Mouse (Mus musculus): Measurements from ENCODE around the gene Cenpx. TPM values are rescaled to one million over a fixed set of nuclear protein-coding genes. Genes with fewer than 3 reads are reported as not detected.

The Cenpx gene
- total RNA-seq, 2 experiments from 2014 or later: 35.4 to 36.4 TPM

- intact Hi-C loops (cut with DNase I): no loop called here
- DNase-seq: peak; percentile 76 to 82
These were observed 48.1 kb downstream of the Cenpx start for GRCm38 (mm10) chr11:120665406-120665805.

- no peak for DNase-seq
- intact Hi-C loops (cut with DNase I): no loop called here
These were observed 49.8 kb downstream of the Cenpx start for GRCm38 (mm10) chr11:120663714-120664113.

- intact Hi-C loops (cut with DNase I): no loop called here
- no peak for DNase-seq
These were observed 50.8 kb downstream of the Cenpx start for GRCm38 (mm10) chr11:120662759-120663158.

GRCm38 (mm10) chr11:120661076-120661460 lies 52.5 kb downstream of the Cenpx start, which contains the start of gene Notum:
TSS of gene Notum (minus strand) at chr11:120661175.
- DNase-seq: no peak
- intact Hi-C loops (cut with DNase I): no loop called here

Other genes with a start within 250 kb of the Cenpx start
- 10 to 100 TPM; 10.3 to 12.0 TPM for gene Arl16, start 246.1 kb downstream of the Cenpx start, total RNA-seq (2021)
- gene Mrpl12, start 229.1 kb downstream of the Cenpx start, total RNA-seq (2021): 100 to 1,000 TPM; 222 to 244 TPM
- 10 to 100 TPM; 14.1 to 15.9 TPM for gene Slc25a10, start 221.9 kb downstream of the Cenpx start, total RNA-seq (2021)
- gene Gcgr, start 183.0 kb downstream of the Cenpx start, total RNA-seq (2021): 1 to 10 TPM; 1.7 to 2.4 TPM
- 10 to 100 TPM; 53.5 to 58.1 TPM for gene Mcrip1, start 164.0 kb downstream of the Cenpx start, total RNA-seq (2021)
- under 1 TPM in 1 of 2 experiments, not detected in 1; 0.39 TPM for gene Ppp1r27, start 162.6 kb downstream of the Cenpx start, total RNA-seq (2021)
- 100 to 1,000 TPM; 238 to 247 TPM for gene P4hb, start 140.5 kb downstream of the Cenpx start, total RNA-seq (2021)
- gene Arhgdia, start 132.1 kb downstream of the Cenpx start, total RNA-seq (2021): 100 to 1,000 TPM; 164 to 180 TPM
- gene Alyref, start 115.4 kb downstream of the Cenpx start, total RNA-seq (2021): 10 to 100 TPM; 57.8 to 59.9 TPM
- 10 to 100 TPM; 86.2 to 87.5 TPM for gene Anapc11, start 115.3 kb downstream of the Cenpx start, total RNA-seq (2021)
- gene Npb, start 105.3 kb downstream of the Cenpx start, total RNA-seq (2021): not detected
- 10 to 100 TPM; 47.7 to 49.4 TPM for gene Pcyt2, start 95.8 kb downstream of the Cenpx start, total RNA-seq (2021)
- 10 to 100 TPM; 10.8 to 12.3 TPM for gene Sirt7, start 88.5 kb downstream of the Cenpx start, total RNA-seq (2021)
- gene Mafg, start 80.1 kb downstream of the Cenpx start, total RNA-seq (2021): 10 to 100 TPM; 33.7 to 41.0 TPM
- 1 to 10 TPM; 1.9 to 2.1 TPM for gene Pycr1, start 70.0 kb downstream of the Cenpx start, total RNA-seq (2021)
- 10 to 100 TPM; 51.4 to 58.5 TPM for gene Myadml2, start 65.6 kb downstream of the Cenpx start, total RNA-seq (2021)
- under 1 TPM in 1 of 2 experiments, not detected in 1; 0.27 TPM for gene Notum, start 52.6 kb downstream of the Cenpx start, total RNA-seq (2021)
- gene Aspscr1, start 40.8 kb downstream of the Cenpx start, total RNA-seq (2021): 10 to 100 TPM; 35.0 to 37.9 TPM
- gene Lrrc45, start 187 bp upstream of the Cenpx start, total RNA-seq (2021): 10 to 100 TPM in 1 of 2 experiments, 1 to 10 TPM in 1; 9.2 to 10.9 TPM
- 1 to 10 TPM; 1.3 to 1.6 TPM for gene Rac3, start 7.7 kb upstream of the Cenpx start, total RNA-seq (2021)
- 1 to 10 TPM; 3.1 to 5.8 TPM for gene Dcxr, start 13.5 kb upstream of the Cenpx start, total RNA-seq (2021)
- 10 to 100 TPM; 18.6 to 53.1 TPM for gene Cbr2, start 18.4 kb upstream of the Cenpx start, total RNA-seq (2021)
- gene Hmga1b, start 49.1 kb upstream of the Cenpx start, total RNA-seq (2021): 10 to 100 TPM; 23.8 to 68.1 TPM
- 10 to 100 TPM; 11.8 to 12.0 TPM for gene Rfng, start 70.5 kb upstream of the Cenpx start, total RNA-seq (2021)
- 10 to 100 TPM; 56.9 to 57.5 TPM for gene Gps1, start 70.5 kb upstream of the Cenpx start, total RNA-seq (2021)
- gene Dus1l, start 82.7 kb upstream of the Cenpx start, total RNA-seq (2021): 10 to 100 TPM; 31.2 to 34.1 TPM
- 10 to 100 TPM; 23.0 to 23.2 TPM for gene Fasn, start 110.8 kb upstream of the Cenpx start, total RNA-seq (2021)
- gene Ccdc57, start 219.1 kb upstream of the Cenpx start, total RNA-seq (2021): 1 to 10 TPM; 1.2 to 1.6 TPM
- 1 to 10 TPM; 1.9 to 2.2 TPM for gene Slc16a3, start 234.7 kb upstream of the Cenpx start, total RNA-seq (2021)